Mouse (Mus musculus) lung, embryonic 16.5 days (tissue): ENCODE measurements around the gene Dctn3. TPM values are rescaled to one million over a fixed set of nuclear protein-coding genes. Genes with fewer than 3 reads are reported as not detected.

Experiments
- ATAC-seq: fragments of 200-750 bp; cut with Nextera tagmentation; 2 replicates; pipeline ENCODE4 v1.8.0; 2017; ENCODE audit warnings: low read depth, mild to moderate bottlenecking, moderate library complexity
- H3K27ac ChIP-seq: fragments of 300-500 bp; sonication (generic); 2 replicates; pipeline ENCODE4 v1.5.1; 2014; ENCODE audit warnings: mild to moderate bottlenecking, control low read depth, low read length
- H3K27me3 ChIP-seq: fragments of 300-500 bp; sonication (generic); 2 replicates; pipeline ENCODE4 v1.6.1; 2014; ENCODE audit warnings: low read depth, low read length, mixed read lengths; ENCODE audit not compliant: control insufficient read depth, insufficient read depth
- H3K36me3 ChIP-seq: fragments of 300-500 bp; sonication (generic); 2 replicates; pipeline ENCODE4 v1.6.1; 2014; ENCODE audit warnings: low read length; ENCODE audit not compliant: control insufficient read depth, insufficient read depth
- H3K4me1 ChIP-seq: fragments of 300-500 bp; sonication (generic); replicated peaks from 2 replicates; pipeline ENCODE4 v1.6.1; 2014; ENCODE audit warnings: low read length, mixed read lengths; ENCODE audit not compliant: control insufficient read depth, insufficient read depth
- H3K4me2 ChIP-seq: fragments of 300-500 bp; sonication (generic); 2 replicates; pipeline ENCODE4 v1.6.1; 2014; ENCODE audit warnings: low read depth, low read length, control low read depth
- H3K4me3 ChIP-seq: fragments of 300-500 bp; sonication (generic); 2 replicates; pipeline ENCODE4 v1.5.1; 2014; ENCODE audit warnings: mild to moderate bottlenecking, low read length, control low read depth
- H3K9ac ChIP-seq: fragments of 300-500 bp; sonication (generic); 2 replicates; pipeline ENCODE4 v1.6.1; 2014; ENCODE audit warnings: low read length, control low read depth
- H3K9me3 ChIP-seq: fragments of 300-500 bp; sonication (generic); 2 replicates; pipeline ENCODE4 v1.6.1; 2016; ENCODE audit warnings: low read length; ENCODE audit not compliant: control insufficient read depth
- WGBS: fragments of 180-500 bp; shearing (Covaris S2); extraction: QIAGEN DNeasy Blood & Tissue Kit; methylation state at CpG from one replicate; pipeline ENCODE4 v1.1.7; 2014; 5-methylcytosine and 5-hydroxymethylcytosine counted together
- polyA plus RNA-seq: library from polyadenylated mRNA; unstranded; fragments of >200 nt; fragmentation: Nextera tagmentation; extraction: Ambion mirVana; gene quantifications from 2 replicates; pipeline ENCODE4 v1.2.1, GENCODE M21; 2015

Dctn3 gene
- polyA plus RNA-seq, 1 experiment from 2014 or later: 137 TPM

GRCm38 (mm10) chr4:41741158-41741560 is 18.2 kb upstream of the Dctn3 start:
- Histone ChIP-seq H3K4me1 (peaks cover 12% of the 10 kb centered on the region), H3K9me3 (no peaks in the 10 kb centered on the region), H3K9ac (peak overlapping the region; percentile 76), H3K4me2 (peak overlapping the region; percentile 92), H3K36me3 (peaks cover 5% of the 10 kb centered on the region), H3K4me3 (peak overlapping the region; percentile 76), H3K27ac (peak overlapping the region; percentile 86), H3K27me3 (no peaks in the 10 kb centered on the region)
- WGBS: under 1% methylated on average over 27 of the region's 27 CpGs
- ATAC-seq: peak; percentile 97

- Histone ChIP-seq H3K27ac (peak overlapping the region; percentile 86), H3K9me3 (no peaks in the 10 kb centered on the region), H3K36me3 (peaks cover 5% of the 10 kb centered on the region), H3K4me3 (peak overlapping the region; percentile 76), H3K4me1 (peaks cover 12% of the 10 kb centered on the region), H3K4me2 (peak overlapping the region; percentile 92), H3K27me3 (no peaks in the 10 kb centered on the region), H3K9ac (peak overlapping the region; percentile 76)
- peak; percentile 83 for ATAC-seq
- under 1% methylated on average over 48 of the region's 48 CpGs for WGBS
These were observed 17.6 kb upstream of the Dctn3 start for GRCm38 (mm10) chr4:41740380-41741157.

GRCm38 (mm10) chr4:41739260-41739659 is 16.3 kb upstream of the Dctn3 start:
- H3K4me2 ChIP-seq: no peak overlapping the region
- H3K4me1 ChIP-seq: peaks cover 12% of the 10 kb centered on the region
- no peak overlapping the region for H3K9ac ChIP-seq
- H3K4me3 ChIP-seq: no peak overlapping the region
- peaks cover 5% of the 10 kb centered on the region for H3K36me3 ChIP-seq
- H3K9me3 ChIP-seq: no peaks in the 10 kb centered on the region
- H3K27ac ChIP-seq: no peak overlapping the region
- no peaks in the 10 kb centered on the region for H3K27me3 ChIP-seq
- ATAC-seq: no peak
- WGBS: 91% methylated on average over 13 of the region's 13 CpGs

- 73% methylated on average over 1 of the region's 1 CpGs for WGBS
- no peak for ATAC-seq
- H3K4me2 ChIP-seq: no peak overlapping the region
- peaks cover 5% of the 10 kb centered on the region for H3K36me3 ChIP-seq
- peaks cover 3% of the 10 kb centered on the region; the same call in 1 of the 2 replicates for H3K27me3 ChIP-seq
- peaks cover 12% of the 10 kb centered on the region for H3K4me1 ChIP-seq
- no peak overlapping the region for H3K27ac ChIP-seq
- no peaks in the 10 kb centered on the region for H3K9me3 ChIP-seq
- H3K4me3 ChIP-seq: no peak overlapping the region
- no peak overlapping the region for H3K9ac ChIP-seq
These were observed 15.3 kb upstream of the Dctn3 start for GRCm38 (mm10) chr4:41738256-41738603.

- H3K4me2 ChIP-seq: no peak overlapping the region
- no peak overlapping the region for H3K9ac ChIP-seq
- H3K36me3 ChIP-seq: peaks cover 5% of the 10 kb centered on the region
- H3K4me1 ChIP-seq: peaks cover 12% of the 10 kb centered on the region
- H3K27ac ChIP-seq: no peak overlapping the region
- no peaks in the 10 kb centered on the region for H3K9me3 ChIP-seq
- WGBS: 32% methylated on average over 8 of the region's 8 CpGs
- H3K27me3 ChIP-seq: peaks cover 8% of the 10 kb centered on the region
- H3K4me3 ChIP-seq: no peak overlapping the region
- ATAC-seq: peak; percentile 34; the same call in 1 of the 2 replicates
These were observed 14.8 kb upstream of the Dctn3 start for GRCm38 (mm10) chr4:41737602-41738255.

GRCm38 (mm10) chr4:41731052-41731765 is 8.2 kb upstream of the Dctn3 start, which contains the start of gene Arid3c:
Gene Arid3c (minus strand): TSS chr4:41731142.
- H3K27me3 ChIP-seq: peaks cover 65% of the 10 kb centered on the region
- H3K4me1 ChIP-seq: 0 out of 2 replicates have a peak, but pooled peaks cover 2% of the 10 kb centered on the region
- no peaks in the 10 kb centered on the region for H3K36me3 ChIP-seq
- 2% methylated on average over 49 of the region's 50 CpGs for WGBS
- ATAC-seq: peak; percentile 61
- H3K4me3 ChIP-seq: peak within 1 kb of the TSS; percentile 40
- H3K9ac ChIP-seq: peak within 1 kb of the TSS; percentile 49
- H3K4me2 ChIP-seq: peak within 1 kb of the TSS; percentile 63
- no peaks in the 10 kb centered on the region for H3K9me3 ChIP-seq
- H3K27ac ChIP-seq: no peak within 1 kb of the TSS

- Histone ChIP-seq H3K4me3 (no peak overlapping the region), H3K4me1 (peaks cover 7% of the 10 kb centered on the region), H3K27me3 (peaks cover 77% of the 10 kb centered on the region), H3K9ac (no peak overlapping the region), H3K36me3 (no peaks in the 10 kb centered on the region), H3K4me2 (no peak overlapping the region), H3K9me3 (no peaks in the 10 kb centered on the region), H3K27ac (no peak overlapping the region)
- ATAC-seq: no peak
- WGBS: 16% methylated on average over 20 of the region's 20 CpGs
These were observed 4.1 kb upstream of the Dctn3 start for GRCm38 (mm10) chr4:41726826-41727621.

- Histone ChIP-seq H3K36me3 (peaks cover 9% of the 10 kb centered on the region; the same call in 1 of the 2 replicates), H3K27me3 (no peaks in the 10 kb centered on the region), H3K4me3 (no peak overlapping the region), H3K4me2 (no peak overlapping the region), H3K27ac (no peak overlapping the region), H3K9me3 (no peaks in the 10 kb centered on the region), H3K4me1 (peaks cover 13% of the 10 kb centered on the region), H3K9ac (no peak overlapping the region)
- ATAC-seq: no peak
- WGBS: 71% methylated on average over 6 of the region's 6 CpGs
These were observed 6.1 kb downstream of the Dctn3 start for GRCm38 (mm10) chr4:41716834-41717233.
